Mouse (Mus musculus) urinary bladder, postnatal 25 days (tissue): ENCODE measurements around the gene Tmem238.

Source experiments
- DNase-seq: peaks from one replicate; pipeline ENCODE4 v3.0.0; 2022; ENCODE audit warnings: low spot score

The Tmem238 gene

DNA sequence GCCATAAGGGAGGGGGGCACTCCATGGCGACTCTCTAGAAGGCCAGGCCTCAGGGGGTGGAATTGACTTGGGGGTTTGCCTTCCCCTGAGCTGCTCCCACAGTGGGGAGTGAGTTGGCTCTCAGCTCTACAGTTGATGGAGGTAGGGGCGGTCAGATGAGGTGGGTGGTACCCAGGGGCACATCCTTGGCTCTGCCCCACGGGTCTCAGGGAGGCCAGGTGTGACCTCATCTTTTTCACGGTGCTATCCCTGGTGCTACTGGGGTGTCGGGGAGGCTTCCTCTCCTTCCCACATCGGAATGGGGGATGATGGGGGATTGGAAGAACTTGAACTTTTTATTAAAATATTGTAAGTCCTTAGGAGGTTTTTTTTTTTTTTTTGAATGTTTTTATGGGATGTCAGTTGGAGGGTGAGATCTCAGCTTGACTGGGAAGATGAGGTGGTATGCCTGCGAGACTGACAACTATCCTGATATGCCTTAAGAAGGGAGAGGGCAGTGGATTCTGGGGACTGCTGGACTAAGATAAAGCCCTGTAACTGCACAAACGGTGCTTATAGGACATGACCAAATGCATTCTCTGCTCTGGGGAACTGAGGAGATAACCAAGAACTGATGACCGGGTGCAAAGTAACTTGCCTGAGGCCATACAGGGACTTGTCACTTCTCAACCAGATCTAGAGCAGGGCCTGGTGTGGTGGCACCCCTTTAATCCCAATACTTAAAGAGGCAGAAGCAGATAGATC is 42.1 kb downstream of the Tmem238 start:
- no peak for DNase-seq

DNA sequence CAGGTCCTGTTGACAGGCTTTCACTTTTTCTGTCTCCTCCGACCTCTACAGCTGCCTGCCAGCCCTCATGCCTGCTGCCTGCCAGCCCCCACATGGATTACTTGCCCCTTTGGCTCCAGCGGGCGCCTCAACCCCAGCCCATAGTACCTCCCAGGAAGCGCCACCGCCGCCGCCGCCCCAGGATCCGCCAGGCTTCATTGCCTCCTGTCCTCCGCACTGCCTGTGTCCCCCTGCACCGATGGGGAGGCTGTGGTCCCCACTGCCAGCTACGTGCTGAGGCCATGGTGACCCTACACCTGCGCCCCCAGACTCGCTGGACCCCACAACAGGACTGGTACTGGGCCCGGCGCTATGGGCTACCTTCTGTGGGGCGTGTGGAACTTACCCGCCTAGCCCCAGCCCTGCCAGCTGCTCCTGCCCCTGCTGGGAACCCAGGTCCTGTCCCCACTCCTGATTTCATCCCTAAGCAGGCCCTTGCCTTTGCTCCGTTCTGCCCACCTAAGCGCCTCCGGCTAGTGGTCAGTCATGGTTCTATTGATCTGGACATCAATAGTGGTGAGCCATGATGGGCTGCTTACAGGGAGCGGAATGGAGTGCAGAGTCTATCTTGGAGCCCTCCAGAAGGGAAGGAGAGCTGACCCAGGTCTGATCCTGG is 43.0 kb downstream of the Tmem238 start:
- no peak for DNase-seq

DNA sequence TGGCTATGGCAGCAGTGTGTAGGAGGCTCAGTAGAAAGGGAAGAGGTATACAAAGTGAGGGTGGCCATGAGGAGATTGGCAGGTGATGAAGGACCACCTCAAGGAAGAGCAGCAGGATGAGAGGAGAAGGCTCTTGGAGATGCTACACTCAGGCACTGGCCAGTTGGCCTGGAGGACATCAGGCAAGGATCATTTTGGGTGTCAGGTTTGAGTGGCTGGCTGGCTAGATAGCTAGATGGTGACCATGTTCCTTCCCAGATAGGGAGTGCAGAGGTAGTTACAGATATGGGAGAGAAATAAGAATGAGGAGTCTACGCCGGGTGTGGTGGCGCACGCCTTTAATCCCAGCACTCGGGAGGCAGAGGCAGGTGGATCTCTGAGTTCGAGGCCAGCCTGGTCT is 44.6 kb downstream of the Tmem238 start:
- no peak for DNase-seq

DNA sequence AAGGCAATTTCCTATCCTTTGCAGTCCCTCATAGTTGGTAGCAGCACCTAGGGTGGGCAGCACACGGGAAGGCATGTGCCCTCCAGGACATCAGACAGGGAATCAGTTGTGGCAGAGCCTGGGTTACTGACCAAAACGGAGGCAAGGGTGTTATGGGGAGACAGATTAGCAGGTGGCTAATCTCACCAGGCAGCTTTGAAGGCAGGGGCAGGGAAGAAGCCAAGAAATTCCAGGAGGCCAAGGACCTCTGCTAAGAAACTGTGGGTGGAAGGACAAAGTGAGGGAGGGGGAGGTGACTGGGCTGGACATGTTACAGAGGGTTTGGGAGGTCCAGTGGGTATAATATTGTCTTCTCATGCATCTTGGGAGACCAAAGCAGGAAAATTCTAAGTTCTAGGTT is 46.1 kb downstream of the Tmem238 start:
- DNase-seq = no peak

DNA sequence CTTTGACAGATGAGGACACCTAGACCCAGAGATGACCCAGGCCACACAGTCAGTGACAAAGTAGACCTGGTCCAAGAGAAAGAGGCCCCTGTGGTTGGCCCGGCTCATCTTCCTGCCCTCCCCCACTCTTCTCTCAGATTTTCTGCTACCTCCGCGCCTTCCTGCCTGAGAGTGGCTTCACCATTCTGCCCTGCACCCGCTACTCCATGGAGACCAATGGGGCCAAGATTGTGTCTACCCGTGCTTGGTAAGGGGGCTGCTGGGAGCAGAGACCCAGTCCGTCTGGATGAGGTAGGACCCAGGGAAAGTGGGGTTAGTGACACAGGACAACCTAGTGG is 47.0 kb downstream of the Tmem238 start:
- no peak for DNase-seq

DNA sequence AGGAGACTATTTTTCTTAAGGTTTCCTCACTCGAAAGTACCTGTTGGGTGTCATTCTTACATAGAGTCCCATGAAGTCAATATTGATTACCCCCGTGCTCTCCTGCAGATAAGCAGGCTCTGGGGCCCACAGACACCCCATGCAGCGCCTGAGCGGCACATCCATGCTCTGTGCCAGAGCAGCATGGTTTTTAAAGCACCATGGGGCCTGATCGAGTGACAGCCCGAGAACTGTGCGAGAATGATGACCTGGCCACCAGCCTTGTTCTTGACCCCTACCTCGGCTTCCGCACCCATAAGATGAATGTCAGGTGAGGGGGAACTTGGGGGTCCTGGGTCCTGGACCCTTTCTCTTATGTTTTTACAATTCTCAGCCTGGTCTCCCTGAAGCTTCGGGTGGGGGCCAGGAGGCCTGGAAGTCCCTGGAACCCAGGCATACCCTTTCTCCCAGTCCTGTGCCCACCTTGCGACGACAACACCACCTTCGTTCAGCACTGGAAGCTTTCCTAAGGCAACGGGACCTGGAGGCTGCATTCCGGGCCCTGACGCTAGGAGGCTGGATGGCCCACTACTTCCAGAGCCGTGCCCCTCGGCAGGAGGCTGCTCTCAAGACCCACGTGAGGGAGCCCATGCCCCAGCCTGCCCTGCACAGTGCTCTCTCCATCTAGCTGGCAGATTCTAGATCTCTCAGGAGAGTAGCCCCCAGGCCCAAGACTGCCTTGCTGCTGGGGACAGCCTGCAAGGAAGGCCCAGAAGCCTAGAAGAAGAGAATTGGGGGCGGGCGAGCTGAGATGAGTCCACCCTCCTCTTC is 47.6 kb downstream of the Tmem238 start:
- DNase-seq = no peak

DNA sequence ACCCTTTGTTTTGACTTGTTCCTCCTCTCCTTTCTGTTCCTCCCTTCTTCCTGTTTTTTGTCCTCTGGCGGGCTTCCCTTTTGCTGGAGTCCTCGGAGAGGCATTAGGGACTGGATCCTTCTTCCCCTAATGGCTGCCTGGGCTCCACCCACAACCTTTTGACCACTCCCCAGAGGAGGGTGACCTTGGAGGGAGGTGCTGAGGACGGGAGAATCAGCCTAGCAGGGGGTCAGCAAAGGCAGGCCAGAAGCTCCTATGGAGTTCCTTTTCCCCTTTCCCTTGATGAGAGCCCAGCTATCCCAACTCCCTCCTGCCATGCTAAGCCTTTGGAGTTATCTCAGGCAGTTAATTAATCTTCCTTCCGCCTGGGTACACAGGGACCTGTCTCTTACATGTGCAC is 48.3 kb downstream of the Tmem238 start:
- DNase-seq = peak; percentile 41

DNA sequence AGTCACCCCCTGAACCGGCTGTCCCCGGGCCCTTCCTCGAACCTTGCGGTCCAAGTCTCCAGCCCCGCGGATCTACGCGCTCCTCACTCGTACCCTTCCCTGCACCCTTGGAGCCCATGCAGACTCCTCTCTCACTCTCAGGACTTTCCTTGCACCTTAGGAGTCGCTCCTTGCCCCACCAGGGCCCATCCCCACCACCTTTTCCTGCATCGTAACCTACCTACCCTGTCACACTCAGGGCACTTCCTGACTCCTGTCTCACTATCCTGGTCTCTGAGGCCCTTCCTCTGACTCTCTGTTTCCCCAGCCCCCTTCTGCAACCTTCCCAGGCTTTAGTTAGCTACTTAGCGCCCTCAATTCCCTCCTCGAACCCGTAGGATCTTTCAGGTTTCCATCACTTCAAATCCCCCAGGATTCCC is 49.1 kb downstream of the Tmem238 start:
- DNase-seq = no peak

DNA sequence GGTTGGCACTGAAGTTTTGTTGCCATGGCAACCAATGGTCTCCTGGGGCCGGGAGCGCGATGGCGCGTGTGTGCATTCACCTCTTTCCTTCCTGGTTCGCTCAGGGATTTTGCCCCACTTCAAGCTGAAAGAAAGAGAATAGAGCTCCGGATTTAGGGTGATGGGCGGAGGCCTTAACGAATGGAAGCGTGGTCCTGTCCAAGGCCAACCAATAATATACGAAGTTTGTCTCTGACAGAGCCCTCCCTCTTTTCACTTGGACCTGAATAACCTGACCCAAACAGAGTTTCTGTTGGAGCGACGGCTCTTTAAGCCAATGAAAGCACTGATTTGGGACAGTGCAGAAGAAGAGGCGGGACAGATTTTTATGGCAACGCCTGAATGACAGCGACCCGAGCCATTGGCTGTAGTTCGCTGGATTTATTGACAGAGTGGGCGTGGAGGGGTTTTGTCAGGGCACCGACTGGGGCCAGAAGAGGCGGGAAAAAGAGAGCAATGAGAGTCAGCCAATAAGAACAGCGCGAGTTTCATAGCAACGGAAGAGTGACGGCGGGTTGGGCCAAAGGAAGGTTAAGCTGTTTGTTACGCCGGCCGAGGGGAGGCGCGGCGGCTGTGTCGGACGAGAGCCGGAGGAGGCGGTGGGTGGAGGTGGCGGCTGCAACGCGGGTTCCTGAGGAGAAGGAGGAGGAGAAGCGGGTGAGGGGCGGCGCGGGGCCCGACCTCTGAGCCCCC is 49.7 kb downstream of the Tmem238 start, which contains the start of gene Kmt5c:
Gene Kmt5c (plus strand): TSS at position 572 of the 732 bp plus-strand sequence.
- DNase-seq = peak; percentile 90

DNA sequence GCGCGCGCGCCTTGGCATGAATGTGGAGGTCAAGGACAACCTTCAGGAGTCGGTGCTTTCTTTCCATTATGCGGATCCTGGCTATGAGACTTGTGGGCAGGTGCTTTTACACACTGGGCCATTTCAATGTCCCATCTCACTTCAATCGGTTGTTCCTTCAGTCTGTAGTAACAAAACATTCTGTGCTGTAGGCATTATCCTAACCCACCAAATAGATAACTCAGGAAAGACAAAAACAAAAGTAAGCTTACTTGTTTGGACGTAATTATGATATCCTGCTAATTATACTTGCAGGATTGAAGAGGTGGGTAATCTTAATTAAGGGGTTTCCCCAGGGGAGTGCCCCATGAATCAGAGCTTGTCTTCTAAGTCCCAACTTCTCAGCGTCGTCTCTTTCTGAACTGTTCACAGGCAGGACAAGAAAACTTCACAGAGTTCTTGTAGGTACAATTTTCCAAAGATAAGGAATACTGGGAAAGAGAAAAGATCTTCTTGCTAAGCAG is 50.4 kb downstream of the Tmem238 start:
- no peak for DNase-seq
